Mouse (Mus musculus): ENCODE measurements at regions not wholly inside any gene's neighbourhood (a gene's known extent, or its start where the extent isn't known, plus 50 kb on each side); places are given as distances from the start of the nearest gene placed in this dataset.

- TF ChIP-seq POLR2A (IDR thresholded peaks at IDR 0.05; ENCODE audit: borderline replicate concordance, control insufficient read depth, low read depth, low read length) (no peak), CTCF (IDR thresholded peaks at IDR 0.05; ENCODE audit: control insufficient read depth, insufficient read depth, low read length) (no peak)
- H3K4me3 ChIP-seq (replicated peaks; ENCODE audit: control insufficient read depth, low read depth, low read length), result no peak overlapping the region
- no peaks in the 10 kb centered on the region; the same call in 1 of the 2 replicates for H3K4me1 ChIP-seq (ENCODE audit: control insufficient read depth, insufficient read depth, low read length)
- WGBS, result 58% methylated on average over 6 of the region's 6 CpGs
- no peak overlapping the region for H3K27ac ChIP-seq (ENCODE audit: control insufficient read depth, insufficient read depth, low read depth, low read length, poor library complexity)
These were observed 114.5 kb downstream of the Rassf10 start for GRCm38 (mm10) chr7:113068296-113068695.

- Histone ChIP-seq H3K4me3 (replicated peaks; ENCODE audit: control insufficient read depth, low read depth, low read length) (no peak overlapping the region), H3K27ac (ENCODE audit: control insufficient read depth, insufficient read depth, low read depth, low read length, poor library complexity) (no peak overlapping the region), H3K4me1 (ENCODE audit: control insufficient read depth, insufficient read depth, low read length) (no peaks in the 10 kb centered on the region; the same call in 1 of the 2 replicates)
- no peak for TF ChIP-seq POLR2A (IDR thresholded peaks at IDR 0.05; ENCODE audit: borderline replicate concordance, control insufficient read depth, low read depth, low read length)
- no peak for TF ChIP-seq CTCF (IDR thresholded peaks at IDR 0.05; ENCODE audit: control insufficient read depth, insufficient read depth, low read length)
- WGBS, result 65% methylated on average over 4 of the region's 4 CpGs
These were observed 115.7 kb downstream of the Rassf10 start for GRCm38 (mm10) chr7:113069336-113069924.

GRCm38 (mm10) chr7:113071418-113071817, 117.7 kb downstream of the Rassf10 start:
- TF ChIP-seq POLR2A (IDR thresholded peaks at IDR 0.05; ENCODE audit: borderline replicate concordance, control insufficient read depth, low read depth, low read length) (no peak), CTCF (IDR thresholded peaks at IDR 0.05; ENCODE audit: control insufficient read depth, insufficient read depth, low read length) (no peak)
- WGBS, result 73% methylated on average over 1 of the region's 1 CpGs
- H3K4me1 ChIP-seq (ENCODE audit: control insufficient read depth, insufficient read depth, low read length), result no peaks in the 10 kb centered on the region; the same call in 1 of the 2 replicates
- no peak overlapping the region for H3K4me3 ChIP-seq (replicated peaks; ENCODE audit: control insufficient read depth, low read depth, low read length)
- no peak overlapping the region for H3K27ac ChIP-seq (ENCODE audit: control insufficient read depth, insufficient read depth, low read depth, low read length, poor library complexity)

DNA sequence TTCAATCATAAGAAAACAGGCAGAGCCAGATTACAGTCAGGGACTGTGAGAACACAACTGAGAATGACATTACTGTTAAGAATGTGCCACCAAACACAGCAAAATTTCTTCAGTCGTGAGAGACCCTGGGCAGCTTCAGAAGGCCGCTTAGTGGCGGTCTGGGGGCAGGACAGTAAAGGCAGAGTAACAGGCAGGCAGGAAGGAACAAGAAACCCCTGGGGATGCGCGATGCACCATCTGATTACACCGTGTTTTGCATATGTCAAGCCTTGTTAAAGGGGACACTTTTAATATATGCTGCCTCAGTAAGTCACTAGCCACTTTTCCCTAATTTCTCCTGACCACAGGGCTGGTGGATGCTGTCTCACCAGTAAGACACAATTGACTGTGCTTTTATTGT, 120.0 kb downstream of the Rassf10 start:
- H3K4me1 ChIP-seq (ENCODE audit: control insufficient read depth, insufficient read depth, low read length), result no peaks in the 10 kb centered on the region; the same call in 1 of the 2 replicates
- no peak overlapping the region for H3K27ac ChIP-seq (ENCODE audit: control insufficient read depth, insufficient read depth, low read depth, low read length, poor library complexity)
- no peak for TF ChIP-seq CTCF (IDR thresholded peaks at IDR 0.05; ENCODE audit: control insufficient read depth, insufficient read depth, low read length)
- TF ChIP-seq POLR2A (IDR thresholded peaks at IDR 0.05; ENCODE audit: borderline replicate concordance, control insufficient read depth, low read depth, low read length), result no peak
- no peak overlapping the region for H3K4me3 ChIP-seq (replicated peaks; ENCODE audit: control insufficient read depth, low read depth, low read length)
- 66% methylated on average over 6 of the region's 6 CpGs for WGBS

GRCm38 (mm10) chr7:113075371-113075770, 121.6 kb downstream of the Rassf10 start:
- no peak for TF ChIP-seq CTCF (IDR thresholded peaks at IDR 0.05; ENCODE audit: control insufficient read depth, insufficient read depth, low read length)
- no peak for TF ChIP-seq POLR2A (IDR thresholded peaks at IDR 0.05; ENCODE audit: borderline replicate concordance, control insufficient read depth, low read depth, low read length)
- Histone ChIP-seq H3K4me1 (ENCODE audit: control insufficient read depth, insufficient read depth, low read length) (no peaks in the 10 kb centered on the region), H3K27ac (ENCODE audit: control insufficient read depth, insufficient read depth, low read depth, low read length, poor library complexity) (no peak overlapping the region), H3K4me3 (replicated peaks; ENCODE audit: control insufficient read depth, low read depth, low read length) (no peak overlapping the region)
- WGBS, result 54% methylated on average over 6 of the region's 6 CpGs

- WGBS, result 85% methylated on average over 7 of the region's 7 CpGs
- Histone ChIP-seq H3K4me3 (replicated peaks; ENCODE audit: control insufficient read depth, low read depth, low read length) (no peak overlapping the region), H3K4me1 (ENCODE audit: control insufficient read depth, insufficient read depth, low read length) (no peaks in the 10 kb centered on the region), H3K27ac (ENCODE audit: control insufficient read depth, insufficient read depth, low read depth, low read length, poor library complexity) (no peak overlapping the region)
- no peak for TF ChIP-seq CTCF (IDR thresholded peaks at IDR 0.05; ENCODE audit: control insufficient read depth, insufficient read depth, low read length)
- TF ChIP-seq POLR2A (IDR thresholded peaks at IDR 0.05; ENCODE audit: borderline replicate concordance, control insufficient read depth, low read depth, low read length), result no peak
These were observed 122.5 kb downstream of the Rassf10 start for GRCm38 (mm10) chr7:113076243-113076642.

DNA sequence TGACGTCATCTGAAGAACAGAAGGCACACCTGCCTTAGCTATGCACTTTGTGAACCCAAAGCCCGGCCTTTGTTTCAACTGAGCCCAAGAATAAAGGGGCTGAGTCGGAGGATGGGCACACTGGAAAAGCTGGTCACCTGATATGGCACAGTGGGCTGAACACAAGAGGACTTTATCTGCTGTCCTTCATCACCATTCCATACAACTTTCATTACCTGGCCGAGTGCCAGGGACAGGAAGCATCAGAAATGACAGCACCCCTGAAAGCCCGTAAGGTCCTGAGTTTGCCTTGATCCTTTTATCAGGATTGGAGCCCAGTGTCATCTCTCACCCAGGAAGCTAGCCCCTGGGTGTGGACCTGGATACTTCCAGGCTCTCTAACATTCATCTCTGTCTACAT, 126.1 kb upstream of the Arntl start:
- Histone ChIP-seq H3K4me3 (replicated peaks; ENCODE audit: control insufficient read depth, low read depth, low read length) (no peak overlapping the region), H3K27ac (ENCODE audit: control insufficient read depth, insufficient read depth, low read depth, low read length, poor library complexity) (no peak overlapping the region), H3K4me1 (ENCODE audit: control insufficient read depth, insufficient read depth, low read length) (no peaks in the 10 kb centered on the region)
- TF ChIP-seq CTCF (IDR thresholded peaks at IDR 0.05; ENCODE audit: control insufficient read depth, insufficient read depth, low read length), result no peak
- TF ChIP-seq POLR2A (IDR thresholded peaks at IDR 0.05; ENCODE audit: borderline replicate concordance, control insufficient read depth, low read depth, low read length), result no peak
- 62% methylated on average over 5 of the region's 5 CpGs for WGBS

- Histone ChIP-seq H3K4me3 (replicated peaks; ENCODE audit: control insufficient read depth, low read depth, low read length) (no peak overlapping the region), H3K27ac (ENCODE audit: control insufficient read depth, insufficient read depth, low read depth, low read length, poor library complexity) (no peak overlapping the region), H3K4me1 (ENCODE audit: control insufficient read depth, insufficient read depth, low read length) (no peaks in the 10 kb centered on the region)
- WGBS, result 37% methylated on average over 8 of the region's 8 CpGs
- TF ChIP-seq CTCF (IDR thresholded peaks at IDR 0.05; ENCODE audit: control insufficient read depth, insufficient read depth, low read length) (no peak), POLR2A (IDR thresholded peaks at IDR 0.05; ENCODE audit: borderline replicate concordance, control insufficient read depth, low read depth, low read length) (no peak)
These were observed 122.2 kb upstream of the Arntl start for GRCm38 (mm10) chr7:113084930-113085625.

Data from bone marrow, adult 2 months (tissue).